Mouse (Mus musculus) liver, embryonic 14.5 days (tissue): ENCODE data around the gene Bcl11a.

Source experiments
- CTCF ChIP-seq: IDR thresholded peaks from 2 replicates; pipeline ENCODE4 v1.5.1; 2016; ENCODE audit warnings: antibody characterized with exemption, low read depth, control low read depth
- EP300 ChIP-seq: IDR thresholded peaks from 2 replicates; pipeline ENCODE4 v1.6.1; 2016; ENCODE audit warnings: antibody characterized with exemption, low read depth

GRCm38 (mm10) chr11:24146437-24146836, 68.6 kb downstream of the Bcl11a start:
- no peak for TF ChIP-seq EP300
- TF ChIP-seq CTCF = no peak
